14 mouse cellular contexts compared by ENCODE assay signal in genomic region chr5:66042651-66043340, GRCm38 (mm10). TPM values are rescaled to one million over a fixed set of nuclear protein-coding genes. Genes with fewer than 3 reads are reported as not detected.
DNase-seq lines count a peak whose midpoint lies in the region; ATAC-seq lines count a peak whose summit lies in the region.
"Had no signal": no experiment of that assay in that cellular context is flagged by ENCODE, and none has a peak within 500 bp of the region (broad histone marks: within the 10 kb centered on the region; RNA-seq: fewer than 3 reads in every experiment).

No protein-coding gene starts in this region.

- H3K9me3 ChIP-seq in lung, embryonic 15.5 days = no peaks in the 10 kb centered on the region
- no peaks in the 10 kb centered on the region for H3K9me3 ChIP-seq in intestine, embryonic 14.5 days (ENCODE audit: control insufficient read depth, low read length)
- H3K9me3 ChIP-seq in liver, embryonic 12.5 days (replicated peaks) = no peaks in the 10 kb centered on the region
- H3K9me3 ChIP-seq in hindbrain, embryonic 12.5 days (replicated peaks) = no peaks in the 10 kb centered on the region
- H3K9me3 ChIP-seq: hindbrain, embryonic 13.5 days; neural tube, embryonic 15.5 days had no signal

- H3K4me1 ChIP-seq in lung, embryonic 15.5 days = peaks cover 18% of the 10 kb centered on the region
- no peaks in the 10 kb centered on the region for H3K4me1 ChIP-seq in intestine, embryonic 14.5 days (replicated peaks; ENCODE audit: control insufficient read depth, insufficient read depth, low read length)
- H3K4me1 ChIP-seq in liver, embryonic 12.5 days = 0 out of 2 replicates have a peak, but pooled peaks cover 3% of the 10 kb centered on the region
- no peaks in the 10 kb centered on the region for H3K4me1 ChIP-seq in hindbrain, embryonic 12.5 days
- H3K4me1 ChIP-seq: hindbrain, embryonic 13.5 days; neural tube, embryonic 15.5 days had no signal

- DNase-seq in lung, adult 18-20 months = no peak
- peak; percentile 63 for DNase-seq in intestine, embryonic 14.5 days (ENCODE audit: low spot score)
- peak; percentile 68 for DNase-seq in yolk sac, embryonic 10.5 days (ENCODE audit: low spot score)
- DNase-seq in adrenal gland, adult 2 months = no peak
- DNase-seq: adrenal gland, postnatal 36 days; gastrocnemius, postnatal 25 days; lung, postnatal 4 days had no signal

- 40% methylated on average over 10 of the region's 10 CpGs for WGBS in lung, embryonic 15.5 days
- 47% methylated on average over 10 of the region's 10 CpGs for WGBS in intestine, embryonic 14.5 days
- 41% methylated on average over 10 of the region's 10 CpGs for WGBS in liver, embryonic 12.5 days (ENCODE audit: insufficient replicate concordance)
- WGBS in hindbrain, embryonic 12.5 days = 47% methylated on average over 10 of the region's 10 CpGs

- no peaks in the 10 kb centered on the region for H3K27me3 ChIP-seq in lung, embryonic 15.5 days
- no peaks in the 10 kb centered on the region for H3K27me3 ChIP-seq in intestine, embryonic 14.5 days (replicated peaks; ENCODE audit: control insufficient read depth, insufficient read depth, low read length)
- H3K27me3 ChIP-seq in liver, embryonic 12.5 days (replicated peaks) = no peaks in the 10 kb centered on the region
- H3K27me3 ChIP-seq in hindbrain, embryonic 12.5 days = no peaks in the 10 kb centered on the region
- H3K27me3 ChIP-seq: hindbrain, embryonic 13.5 days; neural tube, embryonic 15.5 days had no signal

- no peak overlapping the region for H3K4me3 ChIP-seq in lung, embryonic 15.5 days
- H3K4me3 ChIP-seq in intestine, embryonic 14.5 days (ENCODE audit: low read depth, low read length) = no peak overlapping the region
- H3K4me3 ChIP-seq in liver, embryonic 12.5 days = no peak overlapping the region
- H3K4me3 ChIP-seq in hindbrain, embryonic 12.5 days = no peak overlapping the region
- H3K4me3 ChIP-seq: hindbrain, embryonic 13.5 days; neural tube, embryonic 15.5 days had no signal

- no peak overlapping the region for H3K9ac ChIP-seq in lung, embryonic 15.5 days
- H3K9ac ChIP-seq in intestine, embryonic 14.5 days (ENCODE audit: low read length) = no peak overlapping the region
- H3K9ac ChIP-seq in liver, embryonic 12.5 days = no peak overlapping the region
- H3K9ac ChIP-seq in hindbrain, embryonic 12.5 days = no peak overlapping the region
- H3K9ac ChIP-seq: hindbrain, embryonic 13.5 days; neural tube, embryonic 15.5 days had no signal

- no peaks in the 10 kb centered on the region for H3K36me3 ChIP-seq in lung, embryonic 15.5 days
- no peaks in the 10 kb centered on the region for H3K36me3 ChIP-seq in intestine, embryonic 14.5 days (ENCODE audit: control insufficient read depth, insufficient read depth, low read length)
- H3K36me3 ChIP-seq in liver, embryonic 12.5 days = no peaks in the 10 kb centered on the region
- H3K36me3 ChIP-seq in hindbrain, embryonic 12.5 days = no peaks in the 10 kb centered on the region
- H3K36me3 ChIP-seq: hindbrain, embryonic 13.5 days; neural tube, embryonic 15.5 days had no signal

- H3K4me2 ChIP-seq in lung, embryonic 15.5 days = peak overlapping the region; percentile 30; the same call in 1 of the 2 replicates
- 0 out of 2 replicates have a peak overlapping the region, but pooled peaks have one; percentile 5 for H3K4me2 ChIP-seq in intestine, embryonic 14.5 days (ENCODE audit: low read length)
- H3K4me2 ChIP-seq in liver, embryonic 12.5 days = peak overlapping the region; percentile 39
- no peak overlapping the region for H3K4me2 ChIP-seq in hindbrain, embryonic 12.5 days (replicated peaks)
- H3K4me2 ChIP-seq: hindbrain, embryonic 13.5 days; neural tube, embryonic 15.5 days had no signal

- H3K27ac ChIP-seq in lung, embryonic 15.5 days = peak overlapping the region; percentile 74
- peak overlapping the region; percentile 59; the same call in 1 of the 2 replicates for H3K27ac ChIP-seq in intestine, embryonic 14.5 days (ENCODE audit: low read depth)
- H3K27ac ChIP-seq in liver, embryonic 12.5 days = no peak overlapping the region
- H3K27ac ChIP-seq in hindbrain, embryonic 12.5 days = no peak overlapping the region
- H3K27ac ChIP-seq: hindbrain, embryonic 13.5 days; neural tube, embryonic 15.5 days had no signal

- ATAC-seq in lung, embryonic 15.5 days (ENCODE audit: borderline replicate concordance, extremely low read depth, low FRiP score, low TSS enrichment) = no peak
- peak; percentile 73 for ATAC-seq in intestine, embryonic 14.5 days (replicated peaks; ENCODE audit: low FRiP score, low TSS enrichment, low read depth)
- ATAC-seq in liver, embryonic 12.5 days = no peak
- ATAC-seq in hindbrain, embryonic 12.5 days (ENCODE audit: low FRiP score) = no peak

RNA-seq across cellular contexts. Expression of gene 9130230L23Rik, which starts 38.7 kb away (rescaled TPM):
- 1.0 and 1.5 TPM in 2 replicates for polyA plus RNA-seq in lung, embryonic 15.5 days (2015; fragmentation: Nextera tagmentation; extraction: Ambion mirVana)
- polyA plus RNA-seq in intestine, embryonic 14.5 days (2014; fragmentation: Nextera tagmentation; extraction: Ambion mirVana) = 1.4 and 1.9 TPM in 2 replicates
- polyA plus RNA-seq in liver, embryonic 12.5 days (2016; fragmentation: Nextera tagmentation; extraction: Ambion mirVana) = 0.18 TPM in 1 of 2 replicates, not detected in the other
- polyA plus RNA-seq in hindbrain, embryonic 12.5 days (2016; fragmentation: Nextera tagmentation; extraction: Ambion mirVana) = 0.18 TPM in 1 of 2 replicates, not detected in the other
- 1 to 10 TPM in 1 of 2 experiments, not detected in 1; 2.5 TPM for total RNA-seq in adrenal gland, adult 2 months (2021)
- polyA plus RNA-seq in adrenal gland, adult 2 months (2012; rRNA removed) = 0.08 and 0.24 TPM in 2 replicates
- total RNA-seq: gastrocnemius, postnatal 25 days; layer of hippocampus, adult 8-10 months; left cerebral cortex, postnatal 10 days had no signal
- polyA plus RNA-seq: neural tube, embryonic 15.5 days had no signal

Comparison
In these comparisons a context has a peak if more than half of its experiments do, and no peak if none do; other contexts are left out.
1. H3K27ac ChIP-seq: peak in lung, embryonic 15.5 days (single experiment) and intestine, embryonic 14.5 days (single experiment); none in liver, embryonic 12.5 days (single experiment) and hindbrain, embryonic 12.5 days (single experiment).
2. DNase-seq: peak in intestine, embryonic 14.5 days (single experiment) and yolk sac, embryonic 10.5 days (single experiment); none in lung, adult 18-20 months (0 of 2) and adrenal gland, adult 2 months (single experiment).